Mouse (Mus musculus): ENCODE data around the gene Tm2d1. TPM values are rescaled to one million over a fixed set of nuclear protein-coding genes. Genes with fewer than 3 reads are reported as not detected.
"Not testable (repeated sequence)": the region's sequence is repeated elsewhere in the genome, so short reads cannot be mapped to it uniquely, and the experiment has no call there.

Tm2d1 gene
- 52.8 and 54.5 TPM in 2 replicates for polyA plus RNA-seq (2014; fragmentation: Nextera tagmentation; extraction: Ambion mirVana)

DNA sequence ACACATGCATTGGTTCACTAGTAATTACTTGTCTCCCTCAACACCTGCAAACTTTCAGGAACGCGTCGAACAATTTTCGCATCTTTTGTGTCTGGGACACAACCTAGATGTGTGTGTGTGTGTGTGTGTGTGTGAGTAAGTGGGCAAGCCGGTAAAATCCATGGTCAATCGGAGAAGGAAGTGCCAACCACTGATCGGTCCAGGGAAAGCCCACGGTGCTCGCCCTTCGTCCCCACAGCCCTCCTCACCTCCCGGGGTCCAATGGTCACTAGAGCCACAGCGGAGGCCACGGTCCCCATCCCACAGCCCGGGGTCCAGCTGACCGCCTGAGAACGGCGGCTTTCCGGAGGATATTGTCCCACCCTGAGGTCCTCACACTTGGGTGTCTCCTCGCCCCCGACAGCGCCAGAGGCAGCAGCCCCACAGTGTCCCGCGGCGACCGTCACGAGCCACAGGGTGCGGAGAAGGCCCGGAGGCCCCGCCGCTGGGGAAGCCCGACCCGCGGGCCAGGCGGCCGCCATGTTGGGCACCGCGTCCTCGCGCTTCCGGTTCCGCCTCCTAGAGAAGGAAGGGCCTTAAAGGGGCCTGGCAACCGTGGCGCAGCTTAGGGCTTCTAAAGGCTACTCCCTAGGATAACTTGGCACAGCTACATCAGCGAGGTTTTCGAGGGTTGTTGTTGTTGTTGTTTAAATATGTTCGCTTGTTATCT lies at the start of gene Tm2d1:
TSS of gene Tm2d1 (minus strand) at position 591 of the 709 bp plus-strand sequence.
- H3K4me2 ChIP-seq: peak within 1 kb of the TSS; percentile 64
- DNase-seq (ENCODE audit: low spot score) (peak; percentile 82), ATAC-seq (replicated peaks; ENCODE audit: low FRiP score) (peak; percentile 93)
- H3K27me3 ChIP-seq (replicated peaks; ENCODE audit: control insufficient read depth, insufficient read depth, low read length): no peaks in the 10 kb centered on the region
- H3K4me1 ChIP-seq (replicated peaks; ENCODE audit: control insufficient read depth, insufficient read depth, low read length): no peaks in the 10 kb centered on the region
- H3K36me3 ChIP-seq (ENCODE audit: control insufficient read depth, insufficient read depth, low read length): 0 out of 2 replicates have a peak, but pooled peaks cover 2% of the 10 kb centered on the region
- under 1% methylated on average over 46 of the region's 46 CpGs for WGBS
- H3K27ac ChIP-seq (ENCODE audit: low read depth, low read length): peak within 1 kb of the TSS; percentile 16; the same call in 1 of the 2 replicates
- no peaks in the 10 kb centered on the region for H3K9me3 ChIP-seq (ENCODE audit: control insufficient read depth, low read length)
- peak within 1 kb of the TSS; percentile 79 for H3K4me3 ChIP-seq (ENCODE audit: low read depth, low read length)
- peak within 1 kb of the TSS; percentile 83 for H3K9ac ChIP-seq (ENCODE audit: low read depth, low read length)

DNA sequence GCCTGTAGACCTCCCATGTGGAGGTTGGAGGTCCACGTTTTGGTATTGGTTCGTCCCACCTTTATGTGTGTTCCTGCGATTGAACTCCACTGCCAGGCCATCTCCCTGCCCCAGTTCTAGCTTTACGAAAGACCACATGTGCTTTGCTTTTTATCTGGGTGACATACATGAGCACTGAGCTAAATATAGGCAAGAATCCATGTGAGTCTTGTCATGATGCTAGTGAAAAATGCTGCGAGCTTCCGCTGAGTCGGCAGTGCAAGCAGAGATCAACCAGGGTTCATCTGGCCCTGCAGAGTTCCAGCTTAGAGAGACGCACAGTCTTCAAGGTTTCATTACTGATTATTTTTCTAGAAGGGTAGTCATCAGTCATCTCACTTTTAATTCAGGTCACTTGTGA lies 45.3 kb upstream of the Tm2d1 start:
- Histone ChIP-seq H3K4me1 (replicated peaks; ENCODE audit: control insufficient read depth, insufficient read depth, low read length) (no peaks in the 10 kb centered on the region), H3K4me3 (ENCODE audit: low read depth, low read length) (no peak overlapping the region), H3K4me2 (no peak overlapping the region), H3K27me3 (replicated peaks; ENCODE audit: control insufficient read depth, insufficient read depth, low read length) (no peaks in the 10 kb centered on the region), H3K36me3 (ENCODE audit: control insufficient read depth, insufficient read depth, low read length) (no peaks in the 10 kb centered on the region), H3K9ac (ENCODE audit: low read depth, low read length) (no peak overlapping the region), H3K27ac (ENCODE audit: low read depth, low read length) (no peak overlapping the region), H3K9me3 (ENCODE audit: control insufficient read depth, low read length) (no peaks in the 10 kb centered on the region)
- DNase-seq (ENCODE audit: low spot score) (no peak), ATAC-seq (replicated peaks; ENCODE audit: low FRiP score) (no peak)
- 80% methylated on average over 8 of the region's 8 CpGs for WGBS

DNA sequence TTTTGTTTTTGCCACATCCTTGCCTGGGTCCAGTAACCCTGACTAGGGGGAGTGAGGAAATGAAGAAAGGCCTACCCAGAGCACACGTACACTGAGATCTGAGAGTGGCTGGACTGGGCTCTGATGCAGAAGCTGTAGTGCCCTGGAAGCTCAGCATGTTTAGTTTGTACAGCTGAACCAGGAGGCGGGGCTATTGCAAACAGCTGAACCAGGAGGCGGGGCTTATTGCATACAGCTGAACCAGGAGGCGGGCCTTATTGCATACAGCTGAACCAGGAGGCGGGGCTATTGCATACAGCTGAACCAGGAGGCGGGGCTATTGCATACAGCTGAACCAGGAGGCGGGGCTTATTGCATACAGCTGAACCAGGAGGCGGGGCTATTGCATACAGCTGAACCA lies 32.0 kb upstream of the Tm2d1 start:
- not testable (repeated sequence) for DNase-seq (ENCODE audit: low spot score); H3K4me3 ChIP-seq (ENCODE audit: low read depth, low read length); ATAC-seq (replicated peaks; ENCODE audit: low FRiP score); H3K27ac ChIP-seq (ENCODE audit: low read depth, low read length); H3K27me3 ChIP-seq (replicated peaks; ENCODE audit: control insufficient read depth, insufficient read depth, low read length); H3K4me2 ChIP-seq; H3K9me3 ChIP-seq (ENCODE audit: control insufficient read depth, low read length); H3K4me1 ChIP-seq (replicated peaks; ENCODE audit: control insufficient read depth, insufficient read depth, low read length); H3K36me3 ChIP-seq (ENCODE audit: control insufficient read depth, insufficient read depth, low read length); H3K9ac ChIP-seq (ENCODE audit: low read depth, low read length)
- 88% methylated on average over 8 of the region's 8 CpGs for WGBS

DNA sequence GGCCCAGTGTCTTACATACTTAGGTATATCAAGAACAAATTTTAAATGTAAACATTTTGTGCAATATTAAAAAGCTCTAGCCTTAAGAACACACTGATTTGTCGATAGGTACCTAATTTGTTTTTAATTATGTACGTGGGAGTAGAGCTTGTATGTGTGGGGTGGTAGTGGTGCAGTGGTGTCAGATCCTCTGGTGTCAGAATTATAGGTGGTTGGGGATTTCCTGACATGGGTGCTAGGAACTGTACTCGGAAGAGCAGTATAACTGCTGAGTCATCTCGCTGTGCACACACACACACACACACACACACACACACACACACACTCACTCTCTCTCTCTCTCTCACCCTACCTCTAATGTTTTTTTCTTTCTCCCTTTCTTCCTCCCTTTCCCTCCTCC lies 25.3 kb upstream of the Tm2d1 start:
- no peak overlapping the region for H3K4me3 ChIP-seq (ENCODE audit: low read depth, low read length)
- no peak overlapping the region for H3K9ac ChIP-seq (ENCODE audit: low read depth, low read length)
- DNase-seq (ENCODE audit: low spot score) (no peak), ATAC-seq (replicated peaks; ENCODE audit: low FRiP score) (no peak)
- H3K36me3 ChIP-seq (ENCODE audit: control insufficient read depth, insufficient read depth, low read length): no peaks in the 10 kb centered on the region
- H3K27ac ChIP-seq (ENCODE audit: low read depth, low read length): no peak overlapping the region
- no peak overlapping the region for H3K4me2 ChIP-seq
- no peaks in the 10 kb centered on the region for H3K4me1 ChIP-seq (replicated peaks; ENCODE audit: control insufficient read depth, insufficient read depth, low read length)
- 83% methylated on average over 4 of the region's 4 CpGs for WGBS
- H3K27me3 ChIP-seq (replicated peaks; ENCODE audit: control insufficient read depth, insufficient read depth, low read length): no peaks in the 10 kb centered on the region
- no peaks in the 10 kb centered on the region for H3K9me3 ChIP-seq (ENCODE audit: control insufficient read depth, low read length)

DNA sequence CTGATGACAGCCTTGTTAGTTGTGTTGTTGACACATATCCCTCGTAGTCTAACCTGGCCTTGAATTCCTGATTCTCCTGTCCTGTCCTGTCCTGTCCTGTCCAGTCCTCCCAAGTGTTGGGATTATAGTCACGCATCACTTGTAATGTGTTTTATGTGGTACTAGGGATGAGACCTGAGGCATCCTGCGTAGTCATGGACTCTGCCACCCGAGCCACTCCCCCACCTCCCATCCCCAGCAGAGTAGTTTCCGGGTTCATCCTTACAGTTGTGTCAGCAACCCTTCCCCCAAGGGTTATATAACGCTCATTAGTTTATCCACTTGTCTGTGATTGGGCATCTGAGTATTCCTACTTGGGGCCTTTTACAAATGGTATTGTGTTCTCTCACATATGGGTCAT lies 21.3 kb upstream of the Tm2d1 start:
- H3K4me1 ChIP-seq (replicated peaks; ENCODE audit: control insufficient read depth, insufficient read depth, low read length): no peaks in the 10 kb centered on the region
- ATAC-seq (replicated peaks; ENCODE audit: low FRiP score) (no peak), DNase-seq (ENCODE audit: low spot score) (no peak)
- H3K36me3 ChIP-seq (ENCODE audit: control insufficient read depth, insufficient read depth, low read length): no peaks in the 10 kb centered on the region
- H3K4me2 ChIP-seq: no peak overlapping the region
- H3K9me3 ChIP-seq (ENCODE audit: control insufficient read depth, low read length): no peaks in the 10 kb centered on the region
- no peak overlapping the region for H3K9ac ChIP-seq (ENCODE audit: low read depth, low read length)
- WGBS: 84% methylated on average over 6 of the region's 6 CpGs
- H3K27ac ChIP-seq (ENCODE audit: low read depth, low read length): no peak overlapping the region
- H3K27me3 ChIP-seq (replicated peaks; ENCODE audit: control insufficient read depth, insufficient read depth, low read length): no peaks in the 10 kb centered on the region
- no peak overlapping the region for H3K4me3 ChIP-seq (ENCODE audit: low read depth, low read length)

DNA sequence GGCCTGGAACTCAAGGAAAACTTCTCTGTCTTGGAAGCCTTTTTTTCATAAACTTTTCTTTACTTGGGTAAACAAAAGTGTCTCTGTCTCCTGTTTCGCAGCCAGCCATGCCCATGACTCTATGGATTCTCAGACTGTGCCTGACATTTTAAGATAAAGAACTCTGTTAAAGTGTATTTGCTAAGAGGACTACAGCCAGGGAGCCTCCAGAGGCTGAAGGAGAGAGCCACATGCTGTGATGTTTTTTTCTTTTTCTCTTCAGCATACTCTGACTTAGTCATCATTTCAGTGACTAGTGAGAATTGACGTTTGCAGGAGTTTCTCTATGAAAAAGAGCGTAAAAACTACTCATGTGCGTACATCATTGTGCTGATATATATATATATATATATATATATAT lies 20.4 kb upstream of the Tm2d1 start:
- Histone ChIP-seq H3K4me3 (ENCODE audit: low read depth, low read length) (no peak overlapping the region), H3K36me3 (ENCODE audit: control insufficient read depth, insufficient read depth, low read length) (no peaks in the 10 kb centered on the region), H3K4me1 (replicated peaks; ENCODE audit: control insufficient read depth, insufficient read depth, low read length) (no peaks in the 10 kb centered on the region), H3K4me2 (no peak overlapping the region), H3K9me3 (ENCODE audit: control insufficient read depth, low read length) (no peaks in the 10 kb centered on the region), H3K9ac (ENCODE audit: low read depth, low read length) (no peak overlapping the region), H3K27me3 (replicated peaks; ENCODE audit: control insufficient read depth, insufficient read depth, low read length) (no peaks in the 10 kb centered on the region), H3K27ac (ENCODE audit: low read depth, low read length) (no peak overlapping the region)
- ATAC-seq (replicated peaks; ENCODE audit: low FRiP score) (no peak), DNase-seq (ENCODE audit: low spot score) (no peak)
- WGBS: 71% methylated on average over 4 of the region's 4 CpGs

DNA sequence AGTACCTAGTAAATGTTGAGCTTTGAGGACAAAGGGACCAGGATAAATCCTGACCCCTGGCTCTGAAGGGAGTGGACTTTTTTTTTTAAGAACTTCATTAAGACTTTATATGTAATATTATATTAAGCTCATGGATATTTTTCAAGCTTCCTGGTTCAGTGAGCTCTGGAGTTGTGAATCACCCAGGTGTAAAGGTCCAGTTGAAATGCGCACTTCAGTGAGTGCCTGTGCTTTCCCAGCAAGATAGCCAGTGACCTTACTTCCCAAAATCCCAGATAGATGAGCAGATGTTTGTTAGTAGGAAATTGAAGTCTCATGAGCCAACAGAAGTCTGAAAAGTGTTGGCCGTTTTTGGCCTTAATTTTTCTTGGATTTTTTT lies 18.5 kb upstream of the Tm2d1 start:
- no peak for ATAC-seq (replicated peaks; ENCODE audit: low FRiP score)
- no peak overlapping the region for H3K27ac ChIP-seq (ENCODE audit: low read depth, low read length)
- no peak overlapping the region for H3K4me2 ChIP-seq
- WGBS: 68% methylated on average over 2 of the region's 2 CpGs
- no peak for DNase-seq (ENCODE audit: low spot score)
- H3K9me3 ChIP-seq (ENCODE audit: control insufficient read depth, low read length): no peaks in the 10 kb centered on the region
- no peaks in the 10 kb centered on the region for H3K36me3 ChIP-seq (ENCODE audit: control insufficient read depth, insufficient read depth, low read length)
- no peak overlapping the region for H3K9ac ChIP-seq (ENCODE audit: low read depth, low read length)
- H3K27me3 ChIP-seq (replicated peaks; ENCODE audit: control insufficient read depth, insufficient read depth, low read length): no peaks in the 10 kb centered on the region
- H3K4me1 ChIP-seq (replicated peaks; ENCODE audit: control insufficient read depth, insufficient read depth, low read length): no peaks in the 10 kb centered on the region
- no peak overlapping the region for H3K4me3 ChIP-seq (ENCODE audit: low read depth, low read length)

DNA sequence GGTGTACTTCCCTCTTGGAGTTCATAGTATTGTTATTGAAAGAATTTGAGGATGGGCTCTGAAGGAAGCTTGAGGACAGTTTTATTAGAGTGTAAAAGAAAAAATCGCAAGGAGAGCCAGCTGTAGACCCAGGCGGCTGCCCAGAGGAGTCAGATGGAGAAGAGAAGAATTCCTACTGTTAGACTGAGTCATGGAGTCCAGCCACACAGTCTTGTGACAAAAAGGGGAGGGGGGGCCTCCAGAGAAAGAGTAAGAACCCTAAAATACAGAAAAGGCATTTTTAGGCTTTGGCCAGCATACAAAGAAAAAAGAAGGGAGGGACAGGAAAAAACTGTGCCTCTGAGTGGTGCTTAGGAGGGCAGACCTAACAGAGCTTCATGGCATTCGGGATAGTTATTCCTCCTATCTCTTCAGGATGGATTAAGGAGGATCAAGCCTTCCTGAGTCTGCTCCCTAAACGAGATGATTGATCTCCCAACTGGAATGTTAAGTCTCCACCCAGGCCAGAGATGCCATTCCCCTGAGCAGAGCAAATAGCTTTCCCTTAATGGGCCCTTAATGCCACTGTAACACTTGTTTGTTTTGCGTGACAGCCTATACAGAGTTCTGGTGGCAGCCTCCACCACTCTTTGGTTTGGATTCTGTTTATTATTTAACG lies 17.9 kb upstream of the Tm2d1 start:
- 36% methylated on average over 6 of the region's 6 CpGs for WGBS
- Histone ChIP-seq H3K4me2 (no peak overlapping the region), H3K9ac (ENCODE audit: low read depth, low read length) (no peak overlapping the region), H3K36me3 (ENCODE audit: control insufficient read depth, insufficient read depth, low read length) (no peaks in the 10 kb centered on the region), H3K27ac (ENCODE audit: low read depth, low read length) (no peak overlapping the region), H3K4me1 (replicated peaks; ENCODE audit: control insufficient read depth, insufficient read depth, low read length) (no peaks in the 10 kb centered on the region), H3K4me3 (ENCODE audit: low read depth, low read length) (no peak overlapping the region), H3K27me3 (replicated peaks; ENCODE audit: control insufficient read depth, insufficient read depth, low read length) (no peaks in the 10 kb centered on the region), H3K9me3 (ENCODE audit: control insufficient read depth, low read length) (no peaks in the 10 kb centered on the region)
- no peak for ATAC-seq (replicated peaks; ENCODE audit: low FRiP score)
- no peak for DNase-seq (ENCODE audit: low spot score)
